Mouse (Mus musculus) heart, embryonic 16.5 days (tissue): ENCODE results near the gene Efhd2. TPM values are rescaled to one million over a fixed set of nuclear protein-coding genes. Genes with fewer than 3 reads are reported as not detected.

ENCODE experiments used
- ATAC-seq: fragments of 200-750 bp; cut with Nextera tagmentation; replicated peaks from 2 replicates; pipeline ENCODE4 v1.8.0; 2017; ENCODE audit warnings: moderate number of reproducible peaks; ENCODE audit not compliant: insufficient read depth, low FRiP score; ENCODE audit errors: extremely low read depth
- H3K27ac ChIP-seq: fragments of 300-500 bp; sonication (generic); 2 replicates; pipeline ENCODE4 v1.5.1; 2014; ENCODE audit warnings: mild to moderate bottlenecking, low read length, control low read depth, moderate library complexity
- H3K27me3 ChIP-seq: fragments of 300-500 bp; sonication (generic); 2 replicates; pipeline ENCODE4 v1.6.1; 2014; ENCODE audit warnings: low read length, mixed read lengths; ENCODE audit not compliant: control insufficient read depth, insufficient read depth
- H3K36me3 ChIP-seq: fragments of 300-500 bp; sonication (generic); 2 replicates; pipeline ENCODE4 v1.6.1; 2014; ENCODE audit not compliant: control insufficient read depth, insufficient read depth
- H3K4me1 ChIP-seq: fragments of 300-500 bp; sonication (generic); 2 replicates; pipeline ENCODE4 v1.6.1; 2014; ENCODE audit warnings: low read length, mixed read lengths; ENCODE audit not compliant: control insufficient read depth, insufficient read depth
- H3K4me2 ChIP-seq: fragments of 300-500 bp; sonication (generic); 2 replicates; pipeline ENCODE4 v1.6.1; 2014; ENCODE audit warnings: low read depth, mild to moderate bottlenecking, control low read depth, low read length
- H3K4me3 ChIP-seq: fragments of 300-500 bp; sonication (generic); 2 replicates; pipeline ENCODE4 v1.5.1; 2014; ENCODE audit warnings: mild to moderate bottlenecking, control low read depth, low read length
- H3K9ac ChIP-seq: fragments of 300-500 bp; sonication (generic); 2 replicates; pipeline ENCODE4 v1.6.1; 2014; ENCODE audit warnings: low read length, control low read depth
- H3K9me3 ChIP-seq: fragments of 300-500 bp; sonication (generic); replicated peaks from 2 replicates; pipeline ENCODE4 v1.6.1; 2016; ENCODE audit warnings: low read length; ENCODE audit not compliant: control insufficient read depth
- WGBS: fragments of 180-500 bp; shearing (Covaris S2); extraction: QIAGEN DNeasy Blood & Tissue Kit; methylation state at CpG from one replicate; pipeline ENCODE4 v1.1.7; 2014; 5-methylcytosine and 5-hydroxymethylcytosine counted together
- polyA plus RNA-seq: library from polyadenylated mRNA; unstranded; fragments of >200 nt; fragmentation: Nextera tagmentation; extraction: Ambion mirVana; gene quantifications from 2 replicates; pipeline ENCODE4 v1.2.1, GENCODE M21; 2015

Gene Efhd2
- polyA plus RNA-seq, 1 experiment from 2014 or later: 80.4 TPM

- H3K4me2 ChIP-seq: peak overlapping the region; percentile 100
- no peak overlapping the region for H3K27ac ChIP-seq
- WGBS: 48% methylated on average over 9 of the region's 9 CpGs
- no peaks in the 10 kb centered on the region for H3K27me3 ChIP-seq
- no peak for ATAC-seq
- peak overlapping the region; percentile 82 for H3K9ac ChIP-seq
- H3K36me3 ChIP-seq: peaks cover 5% of the 10 kb centered on the region; the same call in 1 of the 2 replicates
- H3K9me3 ChIP-seq: no peaks in the 10 kb centered on the region
- peaks cover 53% of the 10 kb centered on the region for H3K4me1 ChIP-seq
- peak overlapping the region; percentile 80 for H3K4me3 ChIP-seq
These were observed 1.7 kb downstream of the Efhd2 start for GRCm38 (mm10) chr4:141872977-141873376.

GRCm38 (mm10) chr4:141871909-141872308, 2.8 kb downstream of the Efhd2 start:
- 47% methylated on average over 9 of the region's 9 CpGs for WGBS
- no peak for ATAC-seq

GRCm38 (mm10) chr4:141871333-141871725, 3.4 kb downstream of the Efhd2 start:
- no peak for ATAC-seq
- Histone ChIP-seq H3K4me1 (peaks cover 69% of the 10 kb centered on the region), H3K4me3 (no peak overlapping the region; the same call in 1 of the 2 replicates), H3K27me3 (no peaks in the 10 kb centered on the region), H3K9ac (no peak overlapping the region), H3K36me3 (peaks cover 5% of the 10 kb centered on the region; the same call in 1 of the 2 replicates), H3K4me2 (peak overlapping the region; percentile 100; the same call in 1 of the 2 replicates), H3K27ac (peak overlapping the region; percentile 53), H3K9me3 (no peaks in the 10 kb centered on the region)
- 83% methylated on average over 3 of the region's 3 CpGs for WGBS

More at GRCm38 (mm10) chr4:141871909-141872308, 2.8 kb downstream of the Efhd2 start:
- H3K27me3 ChIP-seq: no peaks in the 10 kb centered on the region
- peak overlapping the region; percentile 100 for H3K4me2 ChIP-seq
- peak overlapping the region; percentile 66 for H3K9ac ChIP-seq
- no peaks in the 10 kb centered on the region for H3K9me3 ChIP-seq
- H3K36me3 ChIP-seq: peaks cover 5% of the 10 kb centered on the region; the same call in 1 of the 2 replicates
- H3K4me3 ChIP-seq: peak overlapping the region; percentile 80
- H3K4me1 ChIP-seq: peaks cover 64% of the 10 kb centered on the region
- peak overlapping the region; percentile 53 for H3K27ac ChIP-seq

GRCm38 (mm10) chr4:141870666-141871332, 3.9 kb downstream of the Efhd2 start:
- H3K9me3 ChIP-seq: no peaks in the 10 kb centered on the region
- WGBS: 68% methylated on average over 11 of the region's 11 CpGs

GRCm38 (mm10) chr4:141869436-141870215, 5.1 kb downstream of the Efhd2 start:
- no peak overlapping the region for H3K4me3 ChIP-seq

More at GRCm38 (mm10) chr4:141870666-141871332, 3.9 kb downstream of the Efhd2 start:
- peaks cover 74% of the 10 kb centered on the region for H3K4me1 ChIP-seq
- 0 out of 2 replicates have a peak overlapping the region, but pooled peaks have one; percentile 12 for H3K27ac ChIP-seq
- no peak for ATAC-seq
- no peak overlapping the region for H3K9ac ChIP-seq
- no peak overlapping the region for H3K4me3 ChIP-seq
- no peaks in the 10 kb centered on the region for H3K27me3 ChIP-seq
- peaks cover 5% of the 10 kb centered on the region; the same call in 1 of the 2 replicates for H3K36me3 ChIP-seq
- H3K4me2 ChIP-seq: 0 out of 2 replicates have a peak overlapping the region, but pooled peaks have one; percentile 100

GRCm38 (mm10) chr4:141868051-141868450, 6.7 kb downstream of the Efhd2 start:
- H3K9ac ChIP-seq: peak overlapping the region; percentile 43; the same call in 1 of the 2 replicates
- 70% methylated on average over 10 of the region's 10 CpGs for WGBS
- H3K4me2 ChIP-seq: no peak overlapping the region
- peaks cover 5% of the 10 kb centered on the region; the same call in 1 of the 2 replicates for H3K36me3 ChIP-seq
- no peaks in the 10 kb centered on the region for H3K9me3 ChIP-seq
- no peaks in the 10 kb centered on the region for H3K27me3 ChIP-seq
- H3K27ac ChIP-seq: peak overlapping the region; percentile 95
- peaks cover 74% of the 10 kb centered on the region for H3K4me1 ChIP-seq
- H3K4me3 ChIP-seq: no peak overlapping the region
- no peak for ATAC-seq

More at GRCm38 (mm10) chr4:141869436-141870215, 5.1 kb downstream of the Efhd2 start:
- WGBS: 57% methylated on average over 5 of the region's 5 CpGs
- no peak overlapping the region for H3K4me2 ChIP-seq
- peak overlapping the region; percentile 12 for H3K9ac ChIP-seq
- no peaks in the 10 kb centered on the region for H3K27me3 ChIP-seq
- no peaks in the 10 kb centered on the region for H3K9me3 ChIP-seq
- peak overlapping the region; percentile 48 for H3K27ac ChIP-seq
- no peak for ATAC-seq
- H3K4me1 ChIP-seq: peaks cover 70% of the 10 kb centered on the region
- H3K36me3 ChIP-seq: peaks cover 5% of the 10 kb centered on the region; the same call in 1 of the 2 replicates

GRCm38 (mm10) chr4:141867498-141867897, 7.2 kb downstream of the Efhd2 start:
- peak overlapping the region; percentile 54 for H3K4me2 ChIP-seq
- peaks cover 72% of the 10 kb centered on the region for H3K4me1 ChIP-seq
- H3K36me3 ChIP-seq: peaks cover 5% of the 10 kb centered on the region; the same call in 1 of the 2 replicates
- peak overlapping the region; percentile 43 for H3K9ac ChIP-seq
- no peak overlapping the region for H3K4me3 ChIP-seq
- WGBS: 18% methylated on average over 4 of the region's 4 CpGs
- H3K9me3 ChIP-seq: no peaks in the 10 kb centered on the region
- peak; percentile 53; the same call in 1 of the 2 replicates for ATAC-seq
- no peaks in the 10 kb centered on the region for H3K27me3 ChIP-seq
- peak overlapping the region; percentile 95 for H3K27ac ChIP-seq

- Histone ChIP-seq H3K27me3 (no peaks in the 10 kb centered on the region), H3K4me3 (peak overlapping the region; percentile 14; the same call in 1 of the 2 replicates), H3K9ac (peak overlapping the region; percentile 43), H3K27ac (peak overlapping the region; percentile 95), H3K36me3 (peaks cover 5% of the 10 kb centered on the region; the same call in 1 of the 2 replicates), H3K4me1 (peaks cover 67% of the 10 kb centered on the region), H3K4me2 (peak overlapping the region; percentile 54), H3K9me3 (no peaks in the 10 kb centered on the region)
- WGBS: 13% methylated on average over 10 of the region's 10 CpGs
- peak; percentile 79 for ATAC-seq
These were observed 7.7 kb downstream of the Efhd2 start for GRCm38 (mm10) chr4:141866933-141867490.
